Mouse (Mus musculus) C2C12 (cell line): ENCODE results near the gene Prr19. TPM values are rescaled to one million over a fixed set of nuclear protein-coding genes. Genes with fewer than 3 reads are reported as not detected.

Source experiments
- H3K27me3 ChIP-seq: one replicate; pipeline ENCODE4 v1.6.1; 2011; ENCODE audit not compliant: control insufficient read depth, insufficient read depth, insufficient read length
- H3K36me3 ChIP-seq: one replicate; pipeline ENCODE4 v1.6.1; 2011; ENCODE audit not compliant: control insufficient read depth, insufficient read depth
- H3K4me3 ChIP-seq: one replicate; pipeline ENCODE4 v1.5.1; 2011; ENCODE audit warnings: mild to moderate bottlenecking, control low read depth; ENCODE audit not compliant: poor library complexity, insufficient read depth, severe bottlenecking
- H3K79me2 ChIP-seq: one replicate; pipeline ENCODE4 v1.6.1; 2011; ENCODE audit not compliant: control insufficient read depth, insufficient read depth
- H3K79me3 ChIP-seq: one replicate; pipeline ENCODE4 v1.6.1; 2011; ENCODE audit warnings: low read depth, control low read depth
- H3ac ChIP-seq: one replicate; pipeline ENCODE3; 2011; ENCODE audit warnings: low read depth; ENCODE audit not compliant: control insufficient read depth, insufficient read length
- CEBPB ChIP-seq: IDR thresholded peaks from one replicate; pipeline ENCODE4 v1.6.1; 2011; ENCODE audit warnings: low read depth, mild to moderate bottlenecking, control low read depth, moderate library complexity
- CTCF ChIP-seq: IDR thresholded peaks from one replicate; pipeline ENCODE4 v1.5.1; 2011; ENCODE audit not compliant: control insufficient read depth, insufficient read depth, insufficient read length
- FOSL1 ChIP-seq: IDR thresholded peaks from one replicate; pipeline ENCODE4 v1.8.0; 2011; ENCODE audit warnings: mild to moderate bottlenecking, low read length; ENCODE audit not compliant: poor library complexity, insufficient read depth, severe bottlenecking
- MAX ChIP-seq: IDR thresholded peaks from one replicate; pipeline ENCODE4 v1.6.1; 2011; ENCODE audit warnings: mild to moderate bottlenecking, control low read depth
- MYOD1 ChIP-seq: IDR thresholded peaks from one replicate; pipeline ENCODE4 v1.6.1; 2011; ENCODE audit warnings: low read depth; ENCODE audit not compliant: control insufficient read depth, insufficient read length
- MYOG ChIP-seq: IDR thresholded peaks from one replicate; pipeline ENCODE4 v1.6.1; 2011; ENCODE audit not compliant: control insufficient read depth, insufficient read length; ENCODE audit errors: extremely low read depth
- USF1 ChIP-seq: IDR thresholded peaks from one replicate; pipeline ENCODE4 v1.6.1; 2011; ENCODE audit warnings: low read depth, mild to moderate bottlenecking, control low read depth, moderate library complexity
- polyA plus RNA-seq: library from polyadenylated mRNA; unstranded; fragments of >200 nt; fragmentation: generic; extraction: Trizol; gene quantifications from one replicate; pipeline ENCODE4 v1.2.1, GENCODE M21; 2012; ENCODE audit warnings: missing spikeins

Prr19 gene
- polyA plus RNA-seq, 1 experiment = not detected

DNA sequence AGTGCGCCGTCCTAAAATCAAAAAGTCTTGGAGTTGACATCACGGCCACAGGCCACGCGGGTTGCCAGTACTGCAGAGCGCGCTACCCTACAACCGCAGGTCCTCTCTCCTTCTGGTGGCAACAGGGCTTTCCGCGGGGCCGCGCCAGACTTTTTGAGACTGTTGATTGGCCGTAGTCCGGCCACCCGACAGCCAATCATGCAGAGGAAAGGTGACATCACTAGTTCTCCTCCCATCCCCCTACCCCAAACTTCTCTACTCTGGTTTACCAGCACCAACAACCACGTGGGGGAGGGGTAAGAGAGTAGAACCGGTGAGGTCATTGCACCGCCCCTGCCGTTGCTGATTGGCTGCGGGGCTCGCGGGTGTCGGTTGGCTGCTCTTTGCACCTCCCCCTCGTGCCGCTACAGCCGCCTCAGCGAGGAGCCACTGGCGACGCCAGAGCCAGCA lies 33.9 kb upstream of the Prr19 start, which contains the start of gene Cic:
Gene Cic, plus strand, starts transcription at position 404 of the 450 bp plus-strand sequence.
- H3K79me2 ChIP-seq = no peaks in the 10 kb centered on the region
- H3K79me3 ChIP-seq = peaks cover 3% of the 10 kb centered on the region
- peak within 1 kb of the TSS; percentile 49 for H3K4me3 ChIP-seq
- H3K36me3 ChIP-seq = no peaks in the 10 kb centered on the region
- H3K27me3 ChIP-seq = no peaks in the 10 kb centered on the region
- peak within 1 kb of the TSS; percentile 77 for H3ac ChIP-seq
- TF ChIP-seq MAX = peak; percentile 71
- no peak for TF ChIP-seq CTCF
- TF ChIP-seq USF1 = peak; percentile 64

DNA sequence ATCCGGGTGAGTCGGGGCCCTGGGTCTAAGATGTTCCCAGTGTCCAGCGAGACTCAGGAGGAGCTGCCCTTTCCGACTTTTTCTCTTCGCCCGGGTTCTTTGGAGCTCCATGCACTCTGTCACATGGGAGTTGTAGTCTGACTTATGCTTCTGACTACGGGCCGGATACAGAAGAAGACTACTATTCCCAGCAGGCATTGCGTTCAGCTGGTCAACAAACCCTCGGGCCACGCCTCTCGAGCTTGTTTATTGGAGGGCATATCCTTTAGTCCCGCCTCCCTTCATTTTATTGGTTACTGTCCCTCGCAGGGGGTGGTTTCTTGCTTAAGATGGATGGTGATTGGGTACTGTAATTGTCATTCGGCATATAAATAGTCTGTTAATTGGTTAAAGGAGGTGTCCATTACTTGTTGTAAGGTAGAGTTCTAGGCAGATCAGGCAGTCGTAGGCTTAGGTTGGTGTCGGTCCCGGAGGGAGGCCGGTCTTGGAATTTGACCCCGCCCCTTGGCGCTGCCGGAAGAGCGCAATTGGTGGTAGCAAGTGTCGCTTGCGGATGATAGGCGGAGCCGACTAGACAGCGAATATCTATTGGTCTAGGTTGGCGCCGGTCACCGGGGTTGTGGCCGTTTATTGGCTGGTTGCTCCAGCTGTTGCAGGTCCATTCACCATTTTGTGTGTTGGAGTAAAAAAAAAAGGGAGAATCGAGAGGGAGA lies 33.3 kb upstream of the Prr19 start:
- no peaks in the 10 kb centered on the region for H3K79me2 ChIP-seq
- H3K4me3 ChIP-seq = peak overlapping the region; percentile 49
- H3ac ChIP-seq = peak overlapping the region; percentile 77
- no peaks in the 10 kb centered on the region for H3K27me3 ChIP-seq
- no peaks in the 10 kb centered on the region for H3K36me3 ChIP-seq
- H3K79me3 ChIP-seq = peaks cover 3% of the 10 kb centered on the region
- TF ChIP-seq MYOG (no peak), MAX (peak; percentile 27)

GRCm38 (mm10) chr7:25268588-25268987 lies 32.6 kb upstream of the Prr19 start:
- TF ChIP-seq CEBPB = no peak
- no peak for TF ChIP-seq MYOD1
- TF ChIP-seq MAX = no peak
- TF ChIP-seq CTCF = no peak
- TF ChIP-seq USF1 = no peak
- no peak for TF ChIP-seq FOSL1
- no peak for TF ChIP-seq MYOG
- peak overlapping the region; percentile 50 for H3ac ChIP-seq
- peak overlapping the region; percentile 49 for H3K4me3 ChIP-seq
- H3K27me3 ChIP-seq = no peaks in the 10 kb centered on the region
- peaks cover 3% of the 10 kb centered on the region for H3K79me3 ChIP-seq
- H3K79me2 ChIP-seq = no peaks in the 10 kb centered on the region
- no peaks in the 10 kb centered on the region for H3K36me3 ChIP-seq

GRCm38 (mm10) chr7:25269029-25269428 lies 32.2 kb upstream of the Prr19 start:
- Histone ChIP-seq H3K79me3 (peaks cover 3% of the 10 kb centered on the region), H3K79me2 (no peaks in the 10 kb centered on the region), H3K36me3 (no peaks in the 10 kb centered on the region), H3K4me3 (peak overlapping the region; percentile 49), H3K27me3 (no peaks in the 10 kb centered on the region), H3ac (peak overlapping the region; percentile 50)
- no peak for TF ChIP-seq USF1
- TF ChIP-seq CTCF = no peak
- TF ChIP-seq CEBPB = no peak
- no peak for TF ChIP-seq MYOD1
- TF ChIP-seq MYOG = no peak
- no peak for TF ChIP-seq MAX
- TF ChIP-seq FOSL1 = no peak

- Histone ChIP-seq H3K79me3 (peaks cover 3% of the 10 kb centered on the region), H3ac (no peak overlapping the region), H3K4me3 (no peak overlapping the region), H3K36me3 (no peaks in the 10 kb centered on the region), H3K27me3 (no peaks in the 10 kb centered on the region), H3K79me2 (no peaks in the 10 kb centered on the region)
- TF ChIP-seq FOSL1 (no peak), MYOG (no peak), CTCF (no peak), MAX (no peak), MYOD1 (no peak)
Measured at GRCm38 (mm10) chr7:25269545-25270271, 31.5 kb upstream of the Prr19 start.
